Mouse (Mus musculus) c-Kit-positive CD71-positive TER-119-negative erythroid progenitor cells, embryonic 14.5 days (primary cell): ENCODE results near the gene Snx29.
A peak's percentile ranks its signal among the peaks of the same experiment; 100 is the strongest.
"Not testable (repeated sequence)": the region's sequence is repeated elsewhere in the genome, so short reads cannot be mapped to it uniquely, and the experiment has no call there.

Experiments
- DNase-seq: peaks from one replicate; pipeline ENCODE4 v3.0.0-alpha.2; 2013; ENCODE audit warnings: low read depth

Gene Snx29

DNA sequence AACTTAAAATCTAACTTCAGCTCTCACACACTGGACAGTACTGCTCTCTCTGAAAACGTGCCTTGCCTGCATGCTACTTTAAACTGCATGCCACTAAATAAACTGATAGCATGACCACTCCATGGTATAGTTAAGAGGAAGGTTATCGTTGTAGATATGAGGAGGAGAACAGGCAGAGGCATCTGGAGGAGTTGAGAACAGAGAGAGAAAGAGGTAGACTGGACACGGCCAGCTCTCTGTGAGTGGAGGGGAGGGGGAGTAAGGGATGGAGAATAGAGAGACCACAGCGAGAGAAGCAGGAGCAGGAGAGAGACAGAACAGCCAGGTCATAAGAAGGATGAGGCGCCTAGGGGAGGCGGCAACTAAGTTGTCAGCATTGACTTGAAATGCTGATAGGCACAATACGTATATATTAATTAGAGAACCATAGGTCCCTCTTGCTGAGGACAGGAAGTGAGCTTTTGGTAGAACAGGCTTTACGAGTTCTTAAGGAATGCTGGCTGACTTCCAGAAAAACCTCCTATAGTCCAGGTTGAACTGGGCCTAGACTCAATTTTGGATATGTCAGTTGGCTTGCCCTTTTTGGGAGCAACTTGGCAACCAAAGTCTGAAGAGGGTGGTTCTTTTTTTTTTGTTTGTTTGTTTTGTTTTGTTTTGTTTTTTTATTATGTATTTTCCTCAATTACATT lies 85.4 kb downstream of the Snx29 start:
- DNase-seq, result no peak

DNA sequence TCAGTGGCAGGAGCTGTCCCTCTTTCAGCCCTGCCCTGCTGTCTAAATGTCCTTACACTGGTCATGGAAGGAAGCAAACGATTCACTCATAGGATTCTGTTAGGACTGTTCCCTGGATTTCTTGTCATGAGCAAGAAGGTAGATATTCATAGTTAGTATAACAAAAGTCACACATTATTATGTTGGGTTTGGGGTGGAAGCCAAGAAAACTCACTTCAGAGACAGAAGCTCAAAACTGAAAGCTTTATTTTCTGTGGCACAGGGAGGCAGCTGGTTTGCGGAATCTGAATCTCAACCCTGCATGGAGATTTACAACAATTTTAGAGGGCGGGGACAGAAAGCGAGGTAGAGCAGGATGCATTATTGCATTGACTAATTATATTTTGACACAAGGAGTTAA lies 86.0 kb downstream of the Snx29 start:
- DNase-seq, result no peak

DNA sequence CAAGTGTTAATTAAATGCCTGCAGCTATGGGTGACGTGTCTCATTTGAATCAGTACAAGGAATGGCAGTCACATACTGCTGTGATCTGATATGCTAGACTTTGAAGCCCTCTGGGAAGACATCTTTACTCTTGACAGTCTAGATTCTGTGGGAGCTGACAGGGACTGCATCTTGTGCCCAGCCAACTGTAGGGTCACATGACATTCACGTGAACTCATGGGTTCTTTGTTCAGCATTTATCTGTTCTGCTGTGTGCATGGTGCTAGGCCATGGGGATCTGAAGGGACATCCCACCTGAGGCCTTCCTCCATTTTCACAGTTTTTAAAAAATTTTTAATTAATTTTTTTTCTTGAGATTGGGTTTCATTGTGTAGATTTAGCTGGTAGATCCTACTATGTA lies 91.9 kb downstream of the Snx29 start:
- DNase-seq, result no peak

DNA sequence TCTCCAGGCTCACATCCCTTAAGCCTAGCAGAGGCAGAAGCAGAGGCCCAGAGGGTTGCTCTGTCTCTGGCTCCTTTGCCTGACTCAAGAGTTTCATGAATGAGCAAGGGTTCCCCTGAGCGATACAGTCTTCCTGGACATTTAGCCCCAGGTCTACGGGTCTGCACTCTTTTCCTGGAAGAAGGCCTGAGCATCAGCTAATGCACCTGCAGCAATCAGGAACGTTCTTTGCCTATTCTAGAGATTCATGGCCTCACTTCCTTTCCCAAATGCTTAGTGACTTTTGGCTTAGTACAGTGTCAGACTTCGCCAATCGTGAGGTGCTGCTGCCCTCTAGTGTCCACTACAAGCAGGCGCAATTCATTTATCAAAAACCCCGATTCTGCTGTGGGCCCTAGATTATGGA lies 95.5 kb downstream of the Snx29 start:
- DNase-seq, result peak; percentile 49

DNA sequence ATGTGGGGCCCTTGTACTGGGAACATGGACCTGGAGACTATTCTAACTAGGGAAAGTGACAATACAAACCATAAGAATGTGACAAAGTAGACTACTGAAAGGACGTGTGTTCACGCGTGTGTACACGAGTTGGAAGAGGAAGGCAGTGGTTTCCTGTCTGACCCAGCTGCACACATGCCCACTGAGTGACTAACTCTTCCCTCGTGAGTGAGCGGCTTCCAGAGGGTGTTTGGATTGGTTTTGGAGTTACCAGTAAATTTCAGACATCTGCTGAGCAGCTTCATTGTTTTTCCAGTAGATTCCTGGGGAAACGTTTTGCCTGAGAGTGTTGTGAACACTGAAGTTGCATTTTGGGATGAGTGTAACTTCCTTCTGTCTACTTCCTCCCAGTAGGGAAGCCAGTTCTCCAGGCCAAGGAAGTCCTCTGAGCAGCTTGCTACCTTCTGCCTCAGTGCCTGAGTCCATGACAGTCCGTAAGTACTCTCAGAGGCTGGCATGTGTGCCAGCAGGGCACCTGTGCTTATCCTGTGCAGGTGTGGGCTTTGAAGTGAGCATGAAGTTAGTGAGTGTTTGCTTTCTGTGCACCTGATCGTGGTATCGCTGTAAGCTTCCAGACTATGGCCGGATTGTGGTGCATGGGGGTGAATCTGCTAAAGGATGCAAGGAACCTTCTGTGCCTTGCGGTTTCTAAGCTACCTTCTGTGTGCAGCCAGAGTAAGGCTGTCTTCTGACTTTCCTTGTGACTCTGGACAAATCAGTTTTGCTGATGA lies 97.8 kb downstream of the Snx29 start:
- DNase-seq, result no peak

DNA sequence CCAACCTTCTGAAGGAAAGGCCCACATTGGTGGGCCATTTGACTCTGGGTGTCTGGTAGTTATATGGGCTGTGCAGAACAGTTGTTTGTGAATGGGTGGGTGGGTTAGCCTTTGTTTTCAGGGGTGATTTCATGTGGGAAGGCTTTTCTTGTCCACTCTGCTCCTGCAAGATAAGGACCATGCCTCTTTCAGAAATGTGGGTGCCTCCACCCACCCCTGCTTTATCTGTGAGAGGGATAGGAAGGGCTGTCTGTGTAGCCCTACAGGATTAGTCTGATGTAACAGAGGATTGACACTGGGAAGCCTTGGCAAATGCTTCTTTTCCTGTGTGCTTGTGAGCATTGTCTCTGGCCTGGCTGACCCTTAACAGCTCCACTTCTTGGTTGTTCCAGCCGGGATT lies 99.5 kb downstream of the Snx29 start:
- DNase-seq, result peak; percentile 40

DNA sequence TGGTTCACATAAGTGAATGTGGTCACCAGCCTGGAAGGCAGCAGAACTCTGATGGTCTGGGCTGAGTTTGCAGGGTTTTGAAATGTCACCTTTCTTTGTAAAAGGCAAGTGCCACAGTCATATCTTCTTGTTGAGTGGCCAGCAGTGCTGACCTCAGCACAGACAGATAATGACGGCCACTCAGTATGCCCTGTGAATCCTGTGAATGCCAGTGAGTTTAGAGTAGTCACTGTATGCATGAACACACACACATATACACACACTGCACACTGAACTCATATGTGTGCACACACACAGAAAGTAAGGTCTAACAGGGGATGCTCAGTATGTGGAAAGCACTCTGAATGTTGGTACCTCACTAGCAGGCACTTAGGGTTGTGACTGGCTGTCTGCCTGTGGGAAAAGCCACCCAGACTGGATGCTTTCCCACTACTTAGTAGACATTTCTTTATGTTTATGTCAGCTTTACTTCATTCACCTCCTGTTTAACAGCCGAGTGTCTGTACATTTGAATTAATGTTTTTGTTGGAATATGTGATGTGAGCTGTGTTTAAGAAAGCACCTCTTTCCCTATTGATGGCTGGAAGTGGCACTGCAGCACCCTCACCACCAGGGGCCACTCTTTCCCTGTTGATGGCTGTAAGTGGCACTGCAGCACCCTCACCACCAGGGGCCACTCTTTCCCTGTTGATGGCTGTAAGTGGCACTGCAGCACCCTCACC lies 100.3 kb downstream of the Snx29 start:
- DNase-seq, result no peak

DNA sequence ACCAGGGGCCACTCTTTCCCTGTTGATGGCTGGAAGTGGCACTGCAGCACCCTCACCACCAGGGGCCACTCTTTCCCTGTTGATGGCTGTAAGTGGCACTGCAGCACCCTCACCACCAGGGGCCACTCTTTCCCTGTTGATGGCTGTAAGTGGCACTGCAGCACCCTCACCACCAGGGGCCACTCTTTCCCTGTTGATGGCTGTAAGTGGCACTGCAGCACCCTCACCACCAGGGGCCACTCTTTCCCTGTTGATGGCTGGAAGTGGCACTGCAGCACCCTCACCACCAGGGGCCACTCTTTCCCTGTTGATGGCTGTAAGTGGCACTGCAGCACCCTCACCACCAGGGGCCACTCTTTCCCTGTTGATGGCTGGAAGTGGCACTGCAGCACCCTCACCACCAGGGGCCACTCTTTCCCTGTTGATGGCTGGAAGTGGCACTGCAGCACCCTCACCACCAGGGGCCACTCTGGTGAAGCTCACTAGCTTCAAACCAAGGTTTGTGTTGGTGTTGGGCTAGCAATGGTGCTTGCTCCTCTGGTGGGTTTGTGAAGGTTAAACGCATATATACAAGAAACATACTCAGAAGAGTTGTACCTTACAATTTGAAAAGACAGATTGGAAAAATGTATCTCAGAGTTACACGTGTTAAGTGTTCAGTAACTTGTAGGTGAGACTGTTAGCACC lies 101.0 kb downstream of the Snx29 start:
- DNase-seq, result not testable (repeated sequence)

DNA sequence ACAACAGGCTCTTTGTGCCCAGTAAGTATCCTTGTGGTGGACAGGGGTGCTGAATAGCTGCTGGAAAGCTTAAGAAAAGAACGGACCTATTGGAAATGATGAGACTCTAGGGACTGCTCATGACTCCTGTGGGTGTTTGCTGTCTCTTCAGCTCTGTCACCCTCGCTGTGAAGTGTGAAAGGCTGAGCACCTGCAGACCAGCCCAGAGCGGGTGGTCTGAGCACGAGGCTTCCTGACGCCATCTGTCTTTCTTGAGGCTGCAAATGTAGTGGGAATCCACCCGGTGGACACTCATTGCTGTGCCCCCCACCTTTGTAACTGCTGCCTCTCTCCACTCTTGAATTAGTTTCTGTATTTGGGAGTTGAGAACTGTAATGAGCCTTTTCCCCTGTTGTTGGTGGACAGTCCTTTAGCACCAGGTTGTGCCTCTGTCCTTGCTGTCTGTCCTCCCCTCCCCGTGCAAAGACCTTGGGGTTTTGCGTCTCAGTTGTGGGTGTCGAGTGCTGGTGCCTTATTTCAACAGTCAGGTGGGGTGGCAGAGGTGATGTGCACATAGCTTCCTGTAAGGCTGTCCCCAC lies 101.9 kb downstream of the Snx29 start:
- no peak for DNase-seq

DNA sequence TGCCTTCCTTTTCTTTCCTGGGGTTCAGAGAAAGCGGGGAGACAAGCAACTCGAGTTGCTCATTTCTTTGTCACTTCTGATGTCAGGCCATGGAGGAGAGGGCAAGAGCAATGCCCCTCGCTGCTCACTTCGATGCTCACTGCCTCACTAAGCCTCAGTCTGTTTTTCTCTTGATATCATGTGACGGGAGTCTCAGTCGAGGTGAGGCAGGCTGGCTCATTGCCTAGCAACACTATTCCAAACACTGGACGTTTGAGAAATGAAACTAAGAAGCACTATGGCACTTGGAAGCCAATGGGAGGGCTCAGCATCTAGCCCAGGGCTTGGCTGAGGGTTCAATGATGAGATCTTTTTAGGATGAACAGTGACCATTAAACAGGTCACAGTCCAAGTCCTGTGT lies 102.6 kb downstream of the Snx29 start:
- no peak for DNase-seq

DNA sequence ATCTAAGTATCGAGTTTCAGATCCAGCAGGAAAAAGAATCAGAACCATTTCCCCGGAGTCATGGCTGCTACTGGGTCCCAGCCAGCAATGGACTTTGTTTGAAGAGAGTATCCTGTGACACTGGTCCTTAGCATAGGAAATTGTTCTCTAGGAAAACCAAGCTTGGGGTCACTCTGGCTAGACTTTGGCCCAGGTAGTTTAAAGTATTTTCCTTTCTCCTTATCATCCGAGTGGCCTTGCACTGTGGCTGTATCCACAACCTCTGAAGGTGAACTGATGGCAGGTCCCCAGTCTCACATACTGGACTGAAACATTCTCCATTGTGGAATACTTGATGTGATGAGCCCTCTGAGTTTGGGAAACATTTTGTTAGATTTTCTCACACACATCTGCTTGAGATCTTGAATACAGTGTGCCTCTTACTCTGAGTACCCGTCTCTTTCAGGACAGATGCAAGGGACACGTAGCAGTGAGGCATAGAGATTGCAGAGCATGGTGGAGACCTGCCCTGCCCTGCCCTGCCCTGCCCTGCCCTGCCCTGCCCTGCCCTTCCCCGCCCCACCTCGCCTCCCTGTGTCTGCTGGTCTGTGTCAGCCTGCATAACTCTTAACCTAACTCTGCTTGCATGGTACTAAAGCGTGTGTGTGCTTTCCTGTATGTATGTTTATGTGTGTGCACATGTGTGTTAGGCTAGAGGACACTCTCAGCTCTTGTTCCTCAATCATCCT lies 104.3 kb downstream of the Snx29 start:
- DNase-seq, result no peak

DNA sequence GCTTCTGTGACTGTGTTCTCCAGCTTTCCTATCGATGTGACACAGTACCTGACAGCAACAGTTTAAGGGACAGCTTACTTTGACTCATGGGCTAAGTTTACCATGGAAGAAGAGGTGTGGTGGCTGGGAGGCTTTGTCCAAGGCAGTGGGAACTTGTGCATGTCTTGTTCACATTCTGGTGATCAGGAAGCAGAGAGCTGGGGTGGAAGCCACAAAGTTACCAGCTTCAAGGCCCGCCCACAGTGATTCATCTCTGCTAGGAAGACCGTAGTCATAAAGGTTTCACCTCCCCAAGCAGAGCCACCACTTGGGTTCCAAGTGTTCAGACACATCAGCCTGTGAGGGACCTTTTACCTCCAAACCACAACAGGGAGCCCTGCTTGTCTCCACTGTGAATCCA lies 107.1 kb downstream of the Snx29 start:
- DNase-seq, result no peak

DNA sequence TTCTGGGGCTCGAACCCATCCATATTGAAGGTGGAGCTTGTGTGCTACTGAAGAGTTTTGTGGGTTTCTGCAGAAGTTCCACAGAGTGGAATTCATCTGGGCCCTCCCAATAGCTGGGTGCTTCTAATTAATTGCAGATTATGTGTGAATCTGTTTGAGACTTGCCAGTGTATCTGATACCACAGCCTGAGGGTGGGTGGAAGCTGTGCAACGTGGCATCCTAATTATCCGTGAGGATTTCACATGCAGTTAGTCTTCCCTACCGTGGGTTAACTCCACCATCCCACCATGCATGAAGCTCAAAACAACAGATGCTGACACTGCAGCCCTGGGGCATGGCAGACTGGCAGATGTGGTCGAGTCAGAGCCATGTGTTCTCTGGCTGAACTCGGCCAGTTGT lies 107.8 kb downstream of the Snx29 start:
- no peak for DNase-seq

DNA sequence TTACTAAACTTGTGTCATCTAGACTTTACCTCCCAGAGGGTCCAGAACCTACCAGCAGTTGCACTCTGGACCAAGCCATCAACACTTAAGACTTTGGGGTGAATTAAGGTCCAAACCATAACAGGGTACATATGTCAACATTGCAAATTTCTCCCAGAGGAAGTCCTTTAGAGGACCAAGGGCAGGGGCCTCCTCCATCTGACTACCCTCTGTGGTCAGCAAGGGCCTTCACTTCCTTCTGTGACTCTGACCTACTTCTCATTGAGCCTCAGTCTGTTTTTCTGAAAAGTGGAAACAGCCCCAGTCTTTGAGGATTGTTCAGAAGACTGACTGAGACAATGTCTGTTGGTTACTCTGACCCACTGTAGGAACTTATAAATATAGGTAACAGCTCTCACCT lies 111.1 kb downstream of the Snx29 start:
- DNase-seq, result no peak

DNA sequence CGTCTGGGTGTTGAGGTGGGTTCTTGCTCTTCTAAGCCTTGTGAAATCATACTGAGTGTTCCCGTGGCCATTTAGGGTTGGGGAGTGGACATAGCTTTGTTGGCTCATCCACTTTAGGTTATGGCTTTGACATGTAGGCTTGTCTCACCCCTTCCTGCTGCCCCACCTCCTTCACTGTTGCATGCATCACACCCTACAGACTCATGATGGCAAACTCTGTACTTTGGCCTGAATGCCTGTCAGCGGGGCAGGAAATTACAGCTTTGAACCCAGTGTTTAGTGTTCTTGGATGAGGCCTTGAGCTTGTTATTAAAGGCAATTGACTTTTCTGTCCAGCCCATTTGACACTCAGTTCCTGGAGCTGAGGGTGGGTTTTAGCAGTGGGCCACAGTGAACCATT lies 114.9 kb downstream of the Snx29 start:
- no peak for DNase-seq

DNA sequence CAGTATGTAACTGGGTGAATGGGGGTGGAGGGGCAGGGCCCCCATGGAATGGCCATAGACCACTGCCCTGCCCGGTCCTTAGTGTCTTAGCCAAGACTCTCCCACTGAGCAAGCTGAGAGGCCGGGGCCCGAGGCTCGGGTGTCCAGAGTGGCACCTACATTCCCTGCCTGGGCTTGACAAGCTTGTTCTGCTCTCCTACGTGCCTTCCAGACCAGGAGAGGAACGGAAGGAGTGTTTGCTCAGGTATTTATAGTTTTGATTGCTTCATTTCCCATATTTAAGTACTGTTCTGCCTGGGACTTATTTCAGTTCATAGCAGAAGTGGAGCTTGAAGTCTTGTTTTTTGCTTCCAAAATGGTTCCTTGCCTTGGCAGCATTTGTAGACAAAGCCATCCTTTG lies 116.7 kb downstream of the Snx29 start:
- DNase-seq, result no peak

DNA sequence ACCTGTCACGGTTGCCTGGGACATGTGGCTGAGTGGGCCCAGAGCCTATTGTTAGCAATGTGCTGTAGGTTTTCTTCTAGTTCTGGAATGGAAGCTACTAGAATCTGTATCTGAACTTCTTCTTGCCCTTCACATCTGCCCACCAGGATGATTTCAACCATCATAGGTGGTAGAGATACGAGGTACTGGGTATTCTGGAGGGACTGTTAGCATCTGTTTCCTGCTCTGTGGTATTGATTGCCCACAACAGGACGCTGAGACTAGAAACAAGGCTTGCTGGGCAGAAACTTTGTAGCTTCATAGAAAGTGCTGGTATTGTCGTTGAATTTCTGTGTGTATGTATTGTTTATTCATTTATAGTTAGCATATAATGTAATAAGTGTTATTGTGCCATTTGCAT lies 118.9 kb downstream of the Snx29 start:
- DNase-seq, result no peak

DNA sequence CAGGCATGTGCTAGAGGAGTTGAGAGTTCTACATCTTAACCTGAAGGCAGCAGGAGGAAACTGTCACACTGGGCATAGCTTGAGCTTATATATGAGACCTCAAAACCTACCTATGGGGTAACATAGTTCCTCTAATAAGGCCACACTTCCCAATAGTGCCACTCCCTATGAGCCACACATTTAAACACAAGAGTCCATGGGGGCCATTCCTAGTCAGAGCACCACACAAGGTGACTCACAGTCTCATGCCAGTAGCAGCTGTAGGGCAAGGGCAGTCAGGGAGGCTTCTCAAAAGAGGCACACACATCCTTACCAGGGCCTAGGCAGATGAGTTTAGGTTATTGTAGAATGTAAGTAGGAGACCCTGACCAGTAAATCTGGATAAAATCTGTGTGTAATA lies 119.8 kb downstream of the Snx29 start:
- no peak for DNase-seq

DNA sequence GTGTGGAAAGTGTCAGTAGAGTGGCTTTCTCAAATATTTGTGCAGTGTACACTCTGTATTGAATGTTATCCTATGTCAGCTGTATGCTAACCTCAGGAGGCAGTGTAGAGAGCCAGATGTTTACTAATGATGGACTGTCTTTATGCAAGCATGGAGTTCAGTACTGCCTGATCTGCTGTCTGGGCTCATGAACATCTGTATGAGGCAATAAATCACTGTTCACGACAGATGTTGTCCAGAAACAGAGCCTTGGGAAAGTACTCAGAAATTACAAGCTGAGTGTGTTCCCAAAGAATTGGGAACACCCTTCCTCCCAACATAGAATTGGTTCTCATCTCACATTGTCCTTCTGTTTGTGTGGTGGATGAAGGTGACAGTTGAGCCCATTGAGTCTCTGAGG lies 121.9 kb downstream of the Snx29 start:
- no peak for DNase-seq

DNA sequence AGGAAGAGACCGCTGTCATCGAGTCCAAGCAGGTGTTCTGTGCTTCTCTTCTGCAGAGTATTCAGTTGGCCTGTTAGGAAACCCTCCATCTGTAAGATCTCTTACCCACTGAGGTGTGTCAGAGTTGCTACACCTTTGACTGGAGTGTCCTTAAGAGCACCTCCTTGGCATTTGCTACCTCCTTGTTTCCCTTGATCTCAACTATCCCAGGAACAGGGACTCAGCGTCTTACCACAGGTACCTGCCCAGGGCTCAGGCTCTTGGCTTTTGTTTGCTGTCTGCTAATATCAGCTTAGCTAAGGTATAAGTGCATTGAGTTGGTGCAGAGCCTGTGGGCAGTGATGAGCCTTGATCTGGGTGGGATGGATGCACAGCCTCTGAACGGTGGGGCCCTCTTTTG lies 124.3 kb downstream of the Snx29 start:
- no peak for DNase-seq

DNA sequence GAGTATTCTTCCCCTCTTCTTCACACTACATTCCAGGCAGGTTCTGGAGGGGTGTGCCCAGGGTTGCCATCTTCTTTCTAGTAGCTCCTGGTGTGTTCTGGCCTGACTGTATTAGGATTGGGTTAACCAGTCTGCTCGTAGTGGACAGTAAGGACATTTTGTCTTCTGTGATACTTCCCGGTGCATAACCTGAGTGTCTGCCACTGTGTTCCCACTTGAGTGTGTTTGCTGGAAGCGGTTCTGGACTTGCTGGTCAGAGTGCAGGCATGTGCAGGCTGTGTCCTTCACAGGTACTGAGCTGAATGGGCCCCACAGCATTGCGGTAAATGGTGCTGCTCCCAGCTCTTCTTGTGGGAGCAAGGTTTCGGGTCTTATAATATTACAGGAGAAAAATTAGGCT lies 125.2 kb downstream of the Snx29 start:
- no peak for DNase-seq

DNA sequence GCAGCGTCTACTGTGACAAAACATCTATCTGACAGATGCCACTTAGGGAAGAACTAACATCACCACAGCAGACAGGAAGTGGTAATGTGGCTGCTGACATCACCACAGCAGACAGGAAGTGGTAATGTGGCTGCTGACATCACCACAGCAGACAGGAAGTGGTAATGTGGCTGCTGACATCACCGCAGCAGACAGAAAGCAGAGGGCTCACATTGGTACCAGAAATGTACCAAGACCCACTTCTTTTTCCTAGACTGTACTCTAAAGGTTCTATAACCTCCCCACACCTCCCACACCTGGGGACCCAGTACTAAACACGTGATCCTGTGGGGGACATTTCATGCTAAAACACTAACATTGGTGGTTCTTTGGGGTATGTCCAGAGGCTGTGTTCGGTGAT lies 126.0 kb downstream of the Snx29 start:
- not testable (repeated sequence) for DNase-seq
